Mouse (Mus musculus) left cerebral cortex, adult 8-10 months (tissue): ENCODE data around the gene Hmgn1. TPM values are rescaled to one million over a fixed set of nuclear protein-coding genes. Genes with fewer than 3 reads are reported as not detected.
A peak's percentile ranks its signal among the peaks of the same experiment; 100 is the strongest.
"Not testable (repeated sequence)": the region's sequence is repeated elsewhere in the genome, so short reads cannot be mapped to it uniquely, and the experiment has no call there.

Experiments used
- DNase-seq, 2 experiments: peaks; one replicate each; pipeline ENCODE4 v3.0.0; 2022; ENCODE audit warnings: low spot score in 2 of 2
- total RNA-seq, 4 experiments: library from RNA; stranded (reverse); gene quantifications; 2 replicates each; pipeline ENCODE4 v1.2.4; 2022

Hmgn1 gene
- total RNA-seq, 4 experiments from 2014 or later = 58.6 to 76.0 (median 62.2) TPM

- no peak for DNase-seq
Measured at GRCm38 (mm10) chr16:96126684-96127171, 801 bp downstream of the Hmgn1 start.

GRCm38 (mm10) chr16:96120022-96120623, 7.4 kb downstream of the Hmgn1 start:
- no peak for DNase-seq

- no peak for DNase-seq
Measured at GRCm38 (mm10) chr16:96114729-96115128, 12.8 kb downstream of the Hmgn1 start.

GRCm38 (mm10) chr16:96112769-96113168, 14.8 kb downstream of the Hmgn1 start:
- no peak for DNase-seq

- no peak for DNase-seq
Measured at GRCm38 (mm10) chr16:96110655-96111345, 16.7 kb downstream of the Hmgn1 start.

GRCm38 (mm10) chr16:96109673-96110072, 17.9 kb downstream of the Hmgn1 start:
- no peak for DNase-seq

GRCm38 (mm10) chr16:96103036-96103435, 24.5 kb downstream of the Hmgn1 start:
- no peak for DNase-seq

GRCm38 (mm10) chr16:96097811-96098210, 29.7 kb downstream of the Hmgn1 start:
- not testable (repeated sequence) for DNase-seq

GRCm38 (mm10) chr16:96095966-96096365, 31.6 kb downstream of the Hmgn1 start:
- no peak for DNase-seq

GRCm38 (mm10) chr16:96091515-96092504, 35.7 kb downstream of the Hmgn1 start:
- DNase-seq = peak in 1 of 2 experiments; percentile 35

- no peak for DNase-seq
Measured at GRCm38 (mm10) chr16:96088120-96088519, 39.4 kb downstream of the Hmgn1 start.

GRCm38 (mm10) chr16:96087436-96087835, 40.1 kb downstream of the Hmgn1 start:
- no peak for DNase-seq

- DNase-seq = no peak
Measured at GRCm38 (mm10) chr16:96087001-96087400, 40.5 kb downstream of the Hmgn1 start.

GRCm38 (mm10) chr16:96085597-96085996, 41.9 kb downstream of the Hmgn1 start:
- no peak for DNase-seq

- DNase-seq = peak; percentile 38 to 51
Measured at GRCm38 (mm10) chr16:96083179-96083646, 44.3 kb downstream of the Hmgn1 start.

- peak; percentile 53 to 89 for DNase-seq
Measured at GRCm38 (mm10) chr16:96082301-96083178, 45.0 kb downstream of the Hmgn1 start, which contains the start of gene Brwd1. Gene Brwd1 (minus strand): TSS chr16:96082526.

- peak; percentile 63 to 66 for DNase-seq
Measured at GRCm38 (mm10) chr16:96081742-96082241, 45.7 kb downstream of the Hmgn1 start.

- DNase-seq = peak; percentile 84 to 94
Measured at GRCm38 (mm10) chr16:96081331-96081730, 46.2 kb downstream of the Hmgn1 start.

GRCm38 (mm10) chr16:96080524-96080923, 47.0 kb downstream of the Hmgn1 start:
- no peak for DNase-seq
